Mouse (Mus musculus) midbrain, embryonic 10.5 days (tissue): ENCODE data around the gene Myo1b. TPM values are rescaled to one million over a fixed set of nuclear protein-coding genes. Genes with fewer than 3 reads are reported as not detected.
"Not testable (repeated sequence)": the region's sequence is repeated elsewhere in the genome, so short reads cannot be mapped to it uniquely, and the experiment has no call there.

Experiments used
- DNase-seq: peaks from one replicate; pipeline ENCODE4 v3.0.0-alpha.2; 2017; ENCODE audit warnings: low spot score
- H3K27ac ChIP-seq: fragments of 300-500 bp; sonication (generic); replicated peaks from 2 replicates; pipeline ENCODE4 v1.5.1; 2016; ENCODE audit warnings: mild to moderate bottlenecking
- H3K27me3 ChIP-seq: fragments of 300-500 bp; sonication (generic); 2 replicates; pipeline ENCODE4 v1.6.1; 2016; ENCODE audit warnings: low read depth, mild to moderate bottlenecking; ENCODE audit not compliant: poor library complexity, severe bottlenecking
- H3K36me3 ChIP-seq: fragments of 300-500 bp; sonication (generic); 2 replicates; pipeline ENCODE4 v1.6.1; 2016; ENCODE audit warnings: mild to moderate bottlenecking, moderate library complexity
- H3K4me1 ChIP-seq: fragments of 300-500 bp; sonication (generic); 2 replicates; pipeline ENCODE4 v1.6.1; 2016
- H3K4me3 ChIP-seq: fragments of 300-500 bp; sonication (generic); 2 replicates; pipeline ENCODE4 v1.5.1; 2016; ENCODE audit warnings: mild to moderate bottlenecking, moderate library complexity
- H3K9me3 ChIP-seq: fragments of 300-500 bp; sonication (generic); replicated peaks from 2 replicates; pipeline ENCODE4 v1.6.1; 2016; ENCODE audit warnings: mild to moderate bottlenecking
- WGBS: fragments of 180-500 bp; shearing (Covaris S2); methylation state at CpG from one replicate; pipeline ENCODE4 v1.1.7; 2016; 5-methylcytosine and 5-hydroxymethylcytosine counted together
- polyA plus RNA-seq: library from polyadenylated mRNA; unstranded; fragments of >200 nt; fragmentation: Nextera tagmentation; extraction: Ambion mirVana; gene quantifications from 2 replicates; pipeline ENCODE4 v1.2.1, GENCODE M21; 2016

Gene Myo1b
- polyA plus RNA-seq, 1 experiment from 2014 or later, result 73.0 TPM

DNA sequence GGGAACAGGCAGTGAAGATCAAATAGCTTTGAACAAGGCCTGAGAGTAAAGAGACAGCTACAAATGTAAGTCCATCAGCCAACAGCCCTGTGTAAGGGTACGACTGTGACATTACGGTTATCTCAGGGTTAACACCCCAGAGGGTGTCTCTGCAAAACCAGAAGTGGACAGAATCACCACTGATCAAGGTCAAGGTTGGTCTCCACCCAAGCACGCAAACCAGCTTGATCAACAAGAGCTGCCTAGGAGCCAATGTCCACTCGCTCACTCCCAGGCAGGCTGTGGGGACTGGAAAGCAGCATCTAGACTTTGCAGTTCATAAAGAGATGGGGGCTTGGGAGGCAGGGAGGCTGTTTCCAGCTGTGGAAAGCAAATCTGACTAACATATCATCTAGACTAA, 23.9 kb downstream of the Myo1b start:
- Histone ChIP-seq H3K9me3 (no peaks in the 10 kb centered on the region), H3K27ac (no peak overlapping the region), H3K4me3 (no peak overlapping the region), H3K4me1 (peaks cover 52% of the 10 kb centered on the region), H3K27me3 (no peaks in the 10 kb centered on the region), H3K36me3 (peaks cover 3% of the 10 kb centered on the region; the same call in 1 of the 2 replicates)
- WGBS, result 93% methylated on average over 4 of the region's 4 CpGs
- DNase-seq, result no peak

- 82% methylated on average over 9 of the region's 9 CpGs for WGBS
These were observed 27.6 kb downstream of the Myo1b start for GRCm38 (mm10) chr1:51888046-51888813.

DNA sequence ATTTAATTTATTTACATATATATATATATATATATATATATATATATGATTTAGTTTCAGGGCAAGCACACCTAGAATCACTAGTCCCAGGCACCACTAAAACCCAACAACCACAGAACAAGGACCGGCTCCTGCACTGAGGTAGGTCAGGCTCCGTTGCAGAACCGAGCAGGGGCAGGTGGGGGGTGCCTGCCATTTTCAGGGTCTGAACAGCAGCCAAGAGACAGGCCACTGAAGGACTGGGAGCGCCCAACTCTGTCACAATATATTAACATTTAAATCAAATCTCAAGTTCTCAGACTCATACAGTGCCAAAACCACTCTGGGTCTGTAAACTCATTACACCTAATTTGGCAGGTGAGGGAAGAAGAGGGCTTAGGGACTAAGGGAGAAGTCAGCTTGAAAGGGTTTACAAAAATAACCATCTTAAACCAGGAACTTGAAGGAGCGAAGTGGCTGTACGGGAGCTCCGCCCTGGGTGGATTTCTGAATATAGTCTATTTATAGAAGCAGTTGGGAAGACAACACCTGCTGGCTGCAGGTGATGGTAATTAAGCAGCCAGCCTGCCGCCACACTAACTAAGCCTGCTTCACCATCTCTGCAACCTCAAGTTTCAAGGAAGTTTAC, 30.4 kb downstream of the Myo1b start:
- Histone ChIP-seq H3K9me3 (no peaks in the 10 kb centered on the region), H3K27ac (no peak overlapping the region), H3K36me3 (peaks cover 18% of the 10 kb centered on the region), H3K27me3 (no peaks in the 10 kb centered on the region), H3K4me1 (peaks cover 29% of the 10 kb centered on the region), H3K4me3 (no peak overlapping the region)
- DNase-seq, result no peak
- 93% methylated on average over 8 of the region's 8 CpGs for WGBS

More at GRCm38 (mm10) chr1:51888046-51888813, 27.6 kb downstream of the Myo1b start:
- Histone ChIP-seq H3K27ac (no peak overlapping the region), H3K36me3 (no peaks in the 10 kb centered on the region), H3K4me1 (peaks cover 33% of the 10 kb centered on the region), H3K27me3 (no peaks in the 10 kb centered on the region), H3K4me3 (no peak overlapping the region), H3K9me3 (no peaks in the 10 kb centered on the region)
- no peak for DNase-seq

DNA sequence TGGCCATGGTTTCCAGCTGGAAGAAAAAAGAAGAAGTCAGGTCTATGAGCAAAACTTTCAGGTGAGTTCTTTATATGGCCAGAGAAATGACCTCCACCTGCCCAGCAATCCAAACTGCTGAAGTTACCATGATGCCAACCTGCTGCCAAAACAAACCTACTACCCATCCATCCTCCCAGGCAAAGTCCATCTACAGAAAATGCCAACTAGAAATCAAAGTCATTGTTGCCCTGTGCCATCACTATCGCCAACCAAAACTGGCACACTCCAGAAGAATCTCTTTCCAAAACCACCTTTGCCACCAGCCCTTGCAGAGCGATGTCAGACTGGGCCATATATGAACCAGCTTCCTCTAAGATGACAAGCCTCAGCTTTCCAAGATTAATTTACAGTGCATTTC, 32.7 kb downstream of the Myo1b start:
- WGBS, result 95% methylated on average over 2 of the region's 2 CpGs
- no peaks in the 10 kb centered on the region for H3K9me3 ChIP-seq
- H3K4me1 ChIP-seq, result peaks cover 27% of the 10 kb centered on the region
- H3K27me3 ChIP-seq, result no peaks in the 10 kb centered on the region
- DNase-seq, result no peak
- H3K36me3 ChIP-seq, result peaks cover 18% of the 10 kb centered on the region
- H3K27ac ChIP-seq, result no peak overlapping the region
- no peak overlapping the region for H3K4me3 ChIP-seq

DNA sequence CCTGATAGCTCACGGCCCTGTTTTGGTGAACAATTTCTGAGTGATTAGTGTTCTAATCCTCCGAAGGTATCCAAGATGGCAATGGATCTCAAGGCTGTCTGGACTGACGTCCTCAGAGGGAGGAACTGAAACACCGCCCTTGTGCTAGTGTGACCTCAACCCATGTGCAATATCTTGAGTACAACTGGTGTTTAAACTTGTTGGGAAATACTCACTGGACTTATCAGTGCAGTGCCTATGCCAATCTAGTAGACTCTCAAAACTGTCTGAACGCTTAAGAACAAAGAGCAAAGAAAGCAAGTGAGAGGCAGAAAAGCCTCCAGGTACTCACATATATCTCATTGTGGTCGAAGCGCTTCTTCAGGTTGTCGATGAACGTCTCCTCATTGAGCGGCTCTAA, 33.1 kb downstream of the Myo1b start:
- H3K9me3 ChIP-seq, result no peaks in the 10 kb centered on the region
- no peak overlapping the region for H3K27ac ChIP-seq
- H3K4me3 ChIP-seq, result no peak overlapping the region
- no peak for DNase-seq
- peaks cover 22% of the 10 kb centered on the region for H3K4me1 ChIP-seq
- no peaks in the 10 kb centered on the region for H3K27me3 ChIP-seq
- 94% methylated on average over 10 of the region's 10 CpGs for WGBS
- peaks cover 18% of the 10 kb centered on the region for H3K36me3 ChIP-seq

DNA sequence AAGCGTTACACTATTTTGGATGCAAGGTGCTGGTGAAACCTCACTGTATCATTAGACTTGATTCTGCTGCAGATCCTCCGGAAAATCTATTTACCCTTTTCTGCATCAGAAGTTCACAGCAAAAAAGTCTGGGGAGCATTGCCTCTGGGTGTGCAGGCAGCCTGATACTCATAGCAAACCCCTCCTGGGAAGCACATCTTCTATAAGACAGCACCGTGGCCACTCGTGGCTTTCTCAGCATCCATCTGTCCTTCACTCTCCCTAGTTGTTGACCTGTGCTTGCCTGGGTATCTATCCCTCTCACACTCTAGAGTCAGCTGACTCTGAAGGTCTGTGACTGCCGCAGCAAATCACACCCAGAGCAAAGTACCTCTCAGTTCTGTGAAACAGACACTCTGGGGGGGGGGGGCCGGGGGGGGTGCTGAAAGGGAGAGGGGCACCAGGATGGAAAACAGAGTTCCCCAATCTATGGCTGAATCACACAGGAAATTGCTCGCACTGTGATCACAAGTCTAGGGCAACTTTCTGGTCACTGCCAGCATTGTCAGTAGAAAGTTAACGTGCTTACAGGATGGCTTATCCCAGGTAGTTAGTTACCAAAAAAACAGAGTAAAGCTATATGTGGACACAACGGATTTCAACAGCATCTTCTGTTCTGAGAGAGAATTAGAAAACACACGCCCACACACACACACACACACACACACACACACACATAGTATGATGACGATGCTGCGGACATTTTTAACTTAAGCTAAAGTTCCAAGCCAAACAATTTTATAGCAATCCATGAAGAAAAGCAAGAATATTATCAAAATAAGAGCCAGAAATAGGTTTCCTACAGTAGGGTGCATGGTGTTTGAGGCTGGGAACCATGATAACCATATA, 35.7 kb downstream of the Myo1b start:
- Histone ChIP-seq H3K36me3 (peaks cover 18% of the 10 kb centered on the region), H3K27me3 (no peaks in the 10 kb centered on the region), H3K27ac (peak overlapping the region; percentile 75), H3K4me3 (no peak overlapping the region), H3K4me1 (peaks cover 21% of the 10 kb centered on the region), H3K9me3 (no peaks in the 10 kb centered on the region)
- DNase-seq, result no peak
- 61% methylated on average over 12 of the region's 12 CpGs for WGBS

- H3K4me1 ChIP-seq, result peaks cover 21% of the 10 kb centered on the region
- DNase-seq, result peak; percentile 42
- no peaks in the 10 kb centered on the region for H3K9me3 ChIP-seq
- H3K27me3 ChIP-seq, result no peaks in the 10 kb centered on the region
- H3K4me3 ChIP-seq, result peak overlapping the region; percentile 19; the same call in 1 of the 2 replicates
- peak overlapping the region; percentile 75 for H3K27ac ChIP-seq
- 13% methylated on average over 9 of the region's 9 CpGs for WGBS
- H3K36me3 ChIP-seq, result peaks cover 18% of the 10 kb centered on the region
These were observed 36.5 kb downstream of the Myo1b start for GRCm38 (mm10) chr1:51879333-51879770.

DNA sequence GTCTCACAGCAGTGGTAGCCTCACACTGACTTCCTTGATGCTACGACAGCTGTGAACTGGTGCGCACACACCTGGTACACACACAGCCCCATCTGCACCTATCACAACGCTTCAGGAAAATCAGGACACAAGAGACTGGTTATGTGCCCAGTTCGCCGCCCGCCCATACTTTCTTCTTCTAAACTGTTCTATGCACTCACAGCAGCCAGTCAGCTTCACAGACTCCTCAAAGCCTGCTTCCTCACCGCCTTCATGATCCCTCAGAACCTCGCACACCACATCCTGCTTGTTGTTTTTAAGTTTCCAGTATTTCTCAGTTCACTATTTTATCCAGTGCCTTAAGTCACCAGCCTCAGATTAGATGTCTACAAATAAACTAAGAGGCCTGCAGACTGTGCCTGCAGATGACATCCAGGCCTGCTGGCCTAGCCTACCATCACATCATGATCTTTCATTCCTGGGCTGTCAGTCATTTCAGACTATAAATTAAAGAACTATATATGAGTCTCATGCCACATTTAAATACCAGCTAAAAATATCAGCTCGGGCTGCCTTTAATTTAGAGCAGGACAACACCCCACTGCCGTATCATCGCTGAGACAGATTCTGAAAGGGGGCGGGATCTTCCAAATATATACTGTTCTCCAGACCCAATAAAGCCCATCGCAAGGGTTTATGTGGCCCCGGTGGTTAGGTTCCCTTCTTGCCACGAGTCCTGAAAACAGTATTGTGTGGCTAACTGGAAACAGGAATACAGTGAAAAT, 40.2 kb downstream of the Myo1b start:
- no peaks in the 10 kb centered on the region for H3K27me3 ChIP-seq
- no peaks in the 10 kb centered on the region for H3K9me3 ChIP-seq
- peaks cover under 1% of the 10 kb centered on the region for H3K36me3 ChIP-seq
- peaks cover 24% of the 10 kb centered on the region for H3K4me1 ChIP-seq
- no peak for DNase-seq
- 93% methylated on average over 15 of the region's 15 CpGs for WGBS
- no peak overlapping the region for H3K27ac ChIP-seq
- H3K4me3 ChIP-seq, result no peak overlapping the region

- Histone ChIP-seq H3K4me3 (no peak overlapping the region), H3K9me3 (0 out of 2 replicates have a peak, but pooled peaks cover 3% of the 10 kb centered on the region), H3K4me1 (peaks cover 8% of the 10 kb centered on the region), H3K27ac (no peak overlapping the region), H3K36me3 (peaks cover 10% of the 10 kb centered on the region), H3K27me3 (no peaks in the 10 kb centered on the region)
- WGBS, result 87% methylated on average over 7 of the region's 7 CpGs
- no peak for DNase-seq
These were observed 43.2 kb downstream of the Myo1b start for GRCm38 (mm10) chr1:51872493-51873261.

DNA sequence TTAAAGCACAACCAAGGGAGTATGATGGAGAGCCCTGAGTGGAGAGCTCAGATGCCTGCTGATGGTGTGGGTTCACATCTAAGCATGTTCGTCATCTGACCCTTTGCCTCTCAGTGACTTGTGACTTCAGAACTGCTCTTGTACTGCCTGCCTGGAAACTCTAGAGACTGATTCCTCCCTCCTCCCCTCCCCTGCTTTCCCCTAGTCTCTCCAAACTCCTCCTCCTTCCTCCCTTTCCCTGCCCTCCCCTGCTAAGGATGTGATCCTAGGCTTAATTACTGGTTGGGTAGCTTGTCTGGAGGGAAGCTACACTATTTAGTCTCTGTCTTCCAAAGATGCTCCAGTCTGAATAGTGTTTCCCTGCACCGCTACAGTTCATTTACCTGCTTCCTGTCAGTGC, 44.6 kb downstream of the Myo1b start:
- H3K27me3 ChIP-seq, H3K4me3 ChIP-seq, DNase-seq, H3K4me1 ChIP-seq, H3K36me3 ChIP-seq, H3K9me3 ChIP-seq, H3K27ac ChIP-seq: not testable (repeated sequence)
- WGBS, result 90% methylated on average over 2 of the region's 2 CpGs

DNA sequence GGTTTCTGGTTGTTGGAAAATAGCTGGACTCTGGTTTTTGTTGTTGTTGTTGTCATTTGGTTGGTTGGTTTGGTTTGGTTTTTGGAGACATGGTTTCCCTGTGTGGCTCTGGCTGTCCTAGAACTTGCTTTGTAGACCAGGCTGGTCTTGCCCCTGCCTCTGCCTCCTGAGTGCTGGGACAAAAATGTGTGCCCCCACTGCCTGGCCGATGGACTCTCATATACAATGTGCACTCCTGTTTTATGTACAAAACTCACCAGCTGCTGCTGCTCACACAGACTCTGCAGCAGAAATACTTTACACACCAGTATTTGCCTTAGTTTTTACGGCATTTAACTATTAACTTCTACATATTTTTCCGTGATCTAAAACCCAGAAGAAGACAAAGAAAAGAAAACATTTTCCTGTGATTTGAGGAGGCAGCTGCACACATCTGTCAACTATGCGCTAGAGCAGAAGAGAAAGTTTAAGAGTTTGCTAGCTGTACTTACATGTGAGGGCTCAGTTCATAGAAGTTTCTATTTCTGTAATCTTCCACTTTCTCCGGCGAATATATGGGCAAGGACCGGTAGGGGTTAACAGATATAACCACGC, 52.9 kb downstream of the Myo1b start:
- 96% methylated on average over 8 of the region's 8 CpGs for WGBS

More for the DNA sequence above, 52.9 kb downstream of the Myo1b start:
- H3K36me3 ChIP-seq, result peaks cover 28% of the 10 kb centered on the region
- no peaks in the 10 kb centered on the region for H3K27me3 ChIP-seq
- peaks cover 4% of the 10 kb centered on the region; the same call in 1 of the 2 replicates for H3K4me1 ChIP-seq
- DNase-seq, result no peak
- H3K27ac ChIP-seq, result no peak overlapping the region
- H3K9me3 ChIP-seq, result no peaks in the 10 kb centered on the region
- H3K4me3 ChIP-seq, result no peak overlapping the region
